Mouse (Mus musculus): ENCODE measurements at regions not wholly inside any gene's neighbourhood (a gene's known extent, or its start where the extent isn't known, plus 50 kb on each side); places are given as distances from the start of the nearest gene placed in this dataset. TPM values are rescaled to one million over a fixed set of nuclear protein-coding genes. Genes with fewer than 3 reads are reported as not detected.

- ATAC-seq (ENCODE audit: low FRiP score): no peak
- WGBS: 85% methylated on average over 12 of the region's 12 CpGs
- Histone ChIP-seq H3K4me1 (peaks cover 2% of the 10 kb centered on the region; the same call in 1 of the 2 replicates), H3K9me3 (no peaks in the 10 kb centered on the region), H3K9ac (no peak overlapping the region), H3K4me3 (replicated peaks) (no peak overlapping the region), H3K36me3 (replicated peaks) (no peaks in the 10 kb centered on the region), H3K4me2 (no peak overlapping the region), H3K27me3 (0 out of 2 replicates have a peak, but pooled peaks cover 3% of the 10 kb centered on the region), H3K27ac (no peak overlapping the region)
Observed at GRCm38 (mm10) chr12:110228011-110228411, 50.9 kb upstream of the Dio3 start.

MicroRNAs encoded in the stretch of these regions (microRNA counts, 519-probe panel; counts per million panel counts)
- microRNA mmu-miR-1193 (4,962 counts per million, percentile 64 among the panel's probes with 10 or more counts), microRNA mmu-miR-1197 (2,373 counts per million, percentile 15 among the panel's probes with 10 or more counts), microRNA mmu-miR-134 (4,474 counts per million, percentile 54 among the panel's probes with 10 or more counts), microRNA mmu-miR-154 (4,679 counts per million, percentile 60 among the panel's probes with 10 or more counts), microRNA mmu-miR-299 (not detected), microRNA mmu-miR-300 (5,508 counts per million, percentile 75 among the panel's probes with 10 or more counts), microRNA mmu-miR-3072 (not detected), microRNA mmu-miR-323-3p (4,815 counts per million, percentile 62 among the panel's probes with 10 or more counts), microRNA mmu-miR-323-5p (not detected), microRNA mmu-miR-329 (6,325 counts per million, percentile 86 among the panel's probes with 10 or more counts), microRNA mmu-miR-369-3p (6,223 counts per million, percentile 85 among the panel's probes with 10 or more counts), microRNA mmu-miR-369-5p (4,417 counts per million, percentile 52 among the panel's probes with 10 or more counts), microRNA mmu-miR-376a (5,099 counts per million, percentile 68 among the panel's probes with 10 or more counts), microRNA mmu-miR-376b (5,882 counts per million, percentile 80 among the panel's probes with 10 or more counts), microRNA mmu-miR-376c (6,268 counts per million, percentile 85 among the panel's probes with 10 or more counts), microRNA mmu-miR-377 (5,076 counts per million, percentile 66 among the panel's probes with 10 or more counts), microRNA mmu-miR-379 (3,043 counts per million, percentile 25 among the panel's probes with 10 or more counts), microRNA mmu-miR-380-3p (1,238 counts per million, percentile 3 among the panel's probes with 10 or more counts), microRNA mmu-miR-380-5p (not detected), microRNA mmu-miR-381 (5,280 counts per million, percentile 73 among the panel's probes with 10 or more counts), microRNA mmu-miR-382 (6,405 counts per million, percentile 88 among the panel's probes with 10 or more counts), microRNA mmu-miR-409-3p (not detected), microRNA mmu-miR-409-5p (4,258 counts per million, percentile 50 among the panel's probes with 10 or more counts), microRNA mmu-miR-410 (5,542 counts per million, percentile 76 among the panel's probes with 10 or more counts), microRNA mmu-miR-411 (4,508 counts per million, percentile 55 among the panel's probes with 10 or more counts), microRNA mmu-miR-412 (not detected), microRNA mmu-miR-453 (not detected), microRNA mmu-miR-485 (not detected), microRNA mmu-miR-487b (5,258 counts per million, percentile 72 among the panel's probes with 10 or more counts), microRNA mmu-miR-494 (not detected), microRNA mmu-miR-495 (5,723 counts per million, percentile 78 among the panel's probes with 10 or more counts), microRNA mmu-miR-496 (not detected), microRNA mmu-miR-539 (4,429 counts per million, percentile 52 among the panel's probes with 10 or more counts), microRNA mmu-miR-541 (3,804 counts per million, percentile 41 among the panel's probes with 10 or more counts), microRNA mmu-miR-543 (6,552 counts per million, percentile 89 among the panel's probes with 10 or more counts), microRNA mmu-miR-544 (not detected), microRNA mmu-miR-654-3p (not detected), microRNA mmu-miR-654-5p (not detected), microRNA mmu-miR-666-3p (not detected), microRNA mmu-miR-666-5p (not detected), microRNA mmu-miR-667 (4,304 counts per million, percentile 50 among the panel's probes with 10 or more counts), microRNA mmu-miR-668 (not detected), microRNA mmu-miR-679 (not detected), microRNA mmu-miR-758 (not detected), microRNA mmu-miR-882 (not detected)

Small RNA genes in the stretch of these regions (microRNA-seq; reads per million reads assigned to microRNA genes)
- gene Gm24321 (not detected), gene Gm25252 (not detected), gene Gm25750 (not detected), gene Gm27379 (1.7 reads per million), gene Gm44322 (not detected), gene Mir1193 (2,007 reads per million, percentile 83 among the genes with 10 or more reads in this experiment), gene Mir1197 (4.9 reads per million, percentile 18 among the genes with 10 or more reads in this experiment), gene Mir134 (1,729 reads per million, percentile 81 among the genes with 10 or more reads in this experiment), gene Mir154 (1,900 reads per million, percentile 82 among the genes with 10 or more reads in this experiment), gene Mir299a (not detected), gene Mir299b (not detected), gene Mir300 (1,174 reads per million, percentile 79 among the genes with 10 or more reads in this experiment), gene Mir3072 (144 reads per million, percentile 52 among the genes with 10 or more reads in this experiment), gene Mir323 (1,920 reads per million, percentile 82 among the genes with 10 or more reads in this experiment), gene Mir329 (238 reads per million, percentile 60 among the genes with 10 or more reads in this experiment), gene Mir369 (8,913 reads per million, percentile 95 among the genes with 10 or more reads in this experiment), gene Mir376a (not detected), gene Mir376b (525 reads per million, percentile 70 among the genes with 10 or more reads in this experiment), gene Mir376c (1,135 reads per million, percentile 78 among the genes with 10 or more reads in this experiment), gene Mir377 (185 reads per million, percentile 57 among the genes with 10 or more reads in this experiment), gene Mir379 (3,846 reads per million, percentile 88 among the genes with 10 or more reads in this experiment), gene Mir380 (not detected), gene Mir381 (3,216 reads per million, percentile 86 among the genes with 10 or more reads in this experiment), gene Mir382 (5,167 reads per million, percentile 90 among the genes with 10 or more reads in this experiment), gene Mir409 (not detected), gene Mir410 (215 reads per million, percentile 59 among the genes with 10 or more reads in this experiment), gene Mir411 (7,856 reads per million, percentile 93 among the genes with 10 or more reads in this experiment), gene Mir412 (197 reads per million, percentile 58 among the genes with 10 or more reads in this experiment), gene Mir453 (not detected), gene Mir485 (462 reads per million, percentile 68 among the genes with 10 or more reads in this experiment), gene Mir487b (14,158 reads per million, percentile 97 among the genes with 10 or more reads in this experiment), gene Mir494 (972 reads per million, percentile 76 among the genes with 10 or more reads in this experiment), gene Mir495 (168 reads per million, percentile 55 among the genes with 10 or more reads in this experiment), gene Mir496a (288 reads per million, percentile 63 among the genes with 10 or more reads in this experiment), gene Mir539 (not detected), gene Mir541 (8,283 reads per million, percentile 94 among the genes with 10 or more reads in this experiment), gene Mir543 (1,076 reads per million, percentile 77 among the genes with 10 or more reads in this experiment), gene Mir544 (7.0 reads per million, percentile 23 among the genes with 10 or more reads in this experiment), gene Mir654 (not detected), gene Mir666 (146 reads per million, percentile 53 among the genes with 10 or more reads in this experiment), gene Mir667 (579 reads per million, percentile 70 among the genes with 10 or more reads in this experiment), gene Mir668 (125 reads per million, percentile 51 among the genes with 10 or more reads in this experiment), gene Mir679 (316 reads per million, percentile 64 among the genes with 10 or more reads in this experiment), gene Mir758 (206 reads per million, percentile 59 among the genes with 10 or more reads in this experiment), gene Mir882 (not detected)

Measured in forebrain, embryonic 12.5 days (tissue).